Mouse (Mus musculus): ENCODE measurements around the gene Rcor2. TPM values are rescaled to one million over a fixed set of nuclear protein-coding genes. Genes with fewer than 3 reads are reported as not detected.

The Rcor2 gene
- polyA plus RNA-seq, 1 experiment = 11.6 TPM

GRCm38 (mm10) chr19:7288288-7288687 is 21.2 kb downstream of the Rcor2 start:
- H3K4me1 ChIP-seq (ENCODE audit: control insufficient read depth, insufficient read depth, low read length) = peaks cover 6% of the 10 kb centered on the region
- TF ChIP-seq CTCF (IDR thresholded peaks at IDR 0.05; ENCODE audit: borderline replicate concordance, insufficient read depth, low read length) = no peak
- TF ChIP-seq POLR2A (IDR thresholded peaks at IDR 0.05; ENCODE audit: low read depth, low read length) = no peak
- H3K4me3 ChIP-seq (ENCODE audit: insufficient read depth, low read length) = no peak overlapping the region
- H3K27ac ChIP-seq (ENCODE audit: insufficient read depth, low read length) = no peak overlapping the region

GRCm38 (mm10) chr19:7289767-7290166 is 22.6 kb downstream of the Rcor2 start:
- Histone ChIP-seq H3K4me1 (ENCODE audit: control insufficient read depth, insufficient read depth, low read length) (peaks cover 6% of the 10 kb centered on the region), H3K4me3 (ENCODE audit: insufficient read depth, low read length) (no peak overlapping the region), H3K27ac (ENCODE audit: insufficient read depth, low read length) (no peak overlapping the region)
- TF ChIP-seq CTCF (IDR thresholded peaks at IDR 0.05; ENCODE audit: borderline replicate concordance, insufficient read depth, low read length) (no peak), POLR2A (IDR thresholded peaks at IDR 0.05; ENCODE audit: low read depth, low read length) (no peak)

- TF ChIP-seq POLR2A (IDR thresholded peaks at IDR 0.05; ENCODE audit: low read depth, low read length) (no peak), CTCF (IDR thresholded peaks at IDR 0.05; ENCODE audit: borderline replicate concordance, insufficient read depth, low read length) (no peak)
- Histone ChIP-seq H3K4me3 (ENCODE audit: insufficient read depth, low read length) (no peak overlapping the region), H3K27ac (ENCODE audit: insufficient read depth, low read length) (no peak overlapping the region), H3K4me1 (ENCODE audit: control insufficient read depth, insufficient read depth, low read length) (peaks cover 11% of the 10 kb centered on the region)
Measured at GRCm38 (mm10) chr19:7291958-7292709, 25.0 kb downstream of the Rcor2 start.

GRCm38 (mm10) chr19:7294098-7294876 is 27.2 kb downstream of the Rcor2 start:
- TF ChIP-seq POLR2A (IDR thresholded peaks at IDR 0.05; ENCODE audit: low read depth, low read length) (no peak), CTCF (IDR thresholded peaks at IDR 0.05; ENCODE audit: borderline replicate concordance, insufficient read depth, low read length) (no peak)
- H3K4me1 ChIP-seq (ENCODE audit: control insufficient read depth, insufficient read depth, low read length) = peaks cover 11% of the 10 kb centered on the region
- no peak overlapping the region for H3K4me3 ChIP-seq (ENCODE audit: insufficient read depth, low read length)
- no peak overlapping the region for H3K27ac ChIP-seq (ENCODE audit: insufficient read depth, low read length)

GRCm38 (mm10) chr19:7295071-7295658 is 28.0 kb downstream of the Rcor2 start:
- TF ChIP-seq CTCF (IDR thresholded peaks at IDR 0.05; ENCODE audit: borderline replicate concordance, insufficient read depth, low read length) = no peak
- no peak for TF ChIP-seq POLR2A (IDR thresholded peaks at IDR 0.05; ENCODE audit: low read depth, low read length)
- H3K27ac ChIP-seq (ENCODE audit: insufficient read depth, low read length) = no peak overlapping the region
- H3K4me1 ChIP-seq (ENCODE audit: control insufficient read depth, insufficient read depth, low read length) = peaks cover 11% of the 10 kb centered on the region
- no peak overlapping the region for H3K4me3 ChIP-seq (ENCODE audit: insufficient read depth, low read length)

GRCm38 (mm10) chr19:7295959-7296358 is 28.8 kb downstream of the Rcor2 start:
- TF ChIP-seq POLR2A (IDR thresholded peaks at IDR 0.05; ENCODE audit: low read depth, low read length) (no peak), CTCF (IDR thresholded peaks at IDR 0.05; ENCODE audit: borderline replicate concordance, insufficient read depth, low read length) (no peak)
- peaks cover 11% of the 10 kb centered on the region for H3K4me1 ChIP-seq (ENCODE audit: control insufficient read depth, insufficient read depth, low read length)
- no peak overlapping the region for H3K4me3 ChIP-seq (ENCODE audit: insufficient read depth, low read length)
- no peak overlapping the region for H3K27ac ChIP-seq (ENCODE audit: insufficient read depth, low read length)

- Histone ChIP-seq H3K4me3 (ENCODE audit: insufficient read depth, low read length) (no peak overlapping the region), H3K4me1 (ENCODE audit: control insufficient read depth, insufficient read depth, low read length) (peaks cover 21% of the 10 kb centered on the region), H3K27ac (ENCODE audit: insufficient read depth, low read length) (no peak overlapping the region)
- TF ChIP-seq CTCF (IDR thresholded peaks at IDR 0.05; ENCODE audit: borderline replicate concordance, insufficient read depth, low read length) = no peak
- TF ChIP-seq POLR2A (IDR thresholded peaks at IDR 0.05; ENCODE audit: low read depth, low read length) = no peak
Measured at GRCm38 (mm10) chr19:7299052-7299451, 31.9 kb downstream of the Rcor2 start.

GRCm38 (mm10) chr19:7300078-7300477 is 33.0 kb downstream of the Rcor2 start:
- TF ChIP-seq CTCF (IDR thresholded peaks at IDR 0.05; ENCODE audit: borderline replicate concordance, insufficient read depth, low read length) (no peak), POLR2A (IDR thresholded peaks at IDR 0.05; ENCODE audit: low read depth, low read length) (no peak)
- no peak overlapping the region for H3K27ac ChIP-seq (ENCODE audit: insufficient read depth, low read length)
- H3K4me1 ChIP-seq (ENCODE audit: control insufficient read depth, insufficient read depth, low read length) = peaks cover 24% of the 10 kb centered on the region
- no peak overlapping the region for H3K4me3 ChIP-seq (ENCODE audit: insufficient read depth, low read length)

- Histone ChIP-seq H3K27ac (ENCODE audit: insufficient read depth, low read length) (peak overlapping the region; percentile 92), H3K4me3 (ENCODE audit: insufficient read depth, low read length) (no peak overlapping the region), H3K4me1 (ENCODE audit: control insufficient read depth, insufficient read depth, low read length) (peaks cover 19% of the 10 kb centered on the region)
- no peak for TF ChIP-seq CTCF (IDR thresholded peaks at IDR 0.05; ENCODE audit: borderline replicate concordance, insufficient read depth, low read length)
- no peak for TF ChIP-seq POLR2A (IDR thresholded peaks at IDR 0.05; ENCODE audit: low read depth, low read length)
Measured at GRCm38 (mm10) chr19:7301647-7302492, 34.7 kb downstream of the Rcor2 start.
